Mouse (Mus musculus) MEL (cell line): ENCODE results near the gene Eif4e3. TPM values are rescaled to one million over a fixed set of nuclear protein-coding genes. Genes with fewer than 3 reads are reported as not detected.

Experiments used
- DNase-seq: peaks from one replicate; pipeline ENCODE4 v3.0.0; 2011; ENCODE audit warnings: low read depth, low spot score
- H3K27ac ChIP-seq: 2 replicates; pipeline ENCODE4 v1.5.1; 2012; ENCODE audit warnings: low read depth, mild to moderate bottlenecking, control low read depth, low read length, moderate library complexity; ENCODE audit not compliant: control insufficient read depth
- H3K27me3 ChIP-seq, 2 experiments: fragments of 150-350 bp in 1 of 2; sonication (generic) in 1 of 2; 2 replicates each; pipeline ENCODE4 v1.6.1; 2012; ENCODE audit warnings: low read length in 2 of 2, mild to moderate bottlenecking in 2 of 2, improper control_type of control experiment in 1 of 2, moderate library complexity in 1 of 2; ENCODE audit not compliant: insufficient read depth in 2 of 2, control insufficient read depth in 1 of 2
- H3K36me3 ChIP-seq, 2 experiments: 2 replicates each; pipeline ENCODE4 v1.6.1; 2012 to 2014; ENCODE audit warnings: low read length in 2 of 2, improper control_type of control experiment in 1 of 2, inconsistent platforms in 1 of 2, mild to moderate bottlenecking in 1 of 2; ENCODE audit not compliant: insufficient read depth in 2 of 2, control insufficient read depth in 1 of 2
- H3K4me1 ChIP-seq, 2 experiments: fragments of 150-350 bp in 1 of 2; sonication (generic) in 1 of 2; 2 replicates each; pipeline ENCODE4 v1.6.1; 2012; ENCODE audit warnings: low read length in 2 of 2, improper control_type of control experiment in 1 of 2, mild to moderate bottlenecking in 1 of 2; ENCODE audit not compliant: insufficient read depth in 2 of 2, control insufficient read depth in 1 of 2
- H3K4me3 ChIP-seq, 2 experiments: fragments of 150-350 bp in 1 of 2; sonication (generic) in 1 of 2; 2 replicates each; pipeline ENCODE4 v1.5.1; 2012; ENCODE audit warnings: low read depth in 2 of 2, low read length in 2 of 2, mild to moderate bottlenecking in 2 of 2, moderate library complexity in 2 of 2, control low read depth in 1 of 2, improper control_type of control experiment in 1 of 2; ENCODE audit not compliant: control insufficient read depth in 1 of 2, insufficient read depth in 1 of 2
- H3K79me2 ChIP-seq: 2 replicates; pipeline ENCODE4 v1.6.1; 2012; ENCODE audit warnings: mild to moderate bottlenecking, low read length, moderate library complexity; ENCODE audit not compliant: control insufficient read depth, poor library complexity, insufficient read depth
- H3K9ac ChIP-seq: 2 replicates; pipeline ENCODE4 v1.6.1; 2012; ENCODE audit warnings: low read depth, mild to moderate bottlenecking, control low read depth, low read length, moderate library complexity; ENCODE audit not compliant: control insufficient read depth, poor library complexity, severe bottlenecking
- H3K9me3 ChIP-seq: fragments of 150-350 bp; sonication (generic); replicated peaks from 2 replicates; pipeline ENCODE4 v1.6.1; 2012; ENCODE audit warnings: mild to moderate bottlenecking, low read length, improper control_type of control experiment, moderate library complexity; ENCODE audit not compliant: insufficient read depth
- BHLHE40 ChIP-seq: IDR thresholded peaks from 2 replicates; pipeline ENCODE4 v1.6.1; 2012; ENCODE audit warnings: low read depth, mild to moderate bottlenecking, inconsistent platforms, low read length, improper control_type of control experiment, borderline replicate concordance
- CHD2 ChIP-seq: IDR thresholded peaks from 2 replicates; pipeline ENCODE4 v1.6.1; 2011; ENCODE audit warnings: low read length, improper control_type of control experiment
- CTCF ChIP-seq, 3 experiments: IDR thresholded peaks in 2 of 3; conservative IDR thresholded peaks in 1 of 3; 2 replicates each; pipeline ENCODE4 v1.5.1; 2011 to 2012; ENCODE audit warnings: low read length in 3 of 3, low read depth in 2 of 3, mild to moderate bottlenecking in 2 of 3, improper control_type of control experiment in 1 of 3, inconsistent platforms in 1 of 3, mixed read lengths in 1 of 3, moderate library complexity in 1 of 3; ENCODE audit not compliant: control insufficient read depth in 1 of 3, insufficient read depth in 1 of 3, poor library complexity in 1 of 3, severe bottlenecking in 1 of 3
- ETS1 ChIP-seq: IDR thresholded peaks from 2 replicates; pipeline ENCODE4 v1.6.1; 2012; ENCODE audit warnings: low read depth, mild to moderate bottlenecking, inconsistent platforms, low read length, improper control_type of control experiment, moderate library complexity
- HCFC1 ChIP-seq: IDR thresholded peaks from 2 replicates; pipeline ENCODE4 v1.6.1; 2012; ENCODE audit warnings: low read depth, mild to moderate bottlenecking, inconsistent platforms, low read length, improper control_type of control experiment, moderate library complexity
- MAFK ChIP-seq: IDR thresholded peaks from 2 replicates; pipeline ENCODE4 v1.6.1; 2011; ENCODE audit warnings: low read depth, mild to moderate bottlenecking, low read length, improper control_type of control experiment, borderline replicate concordance
- MAZ ChIP-seq: IDR thresholded peaks from 2 replicates; pipeline ENCODE4 v1.6.1; 2012; ENCODE audit warnings: low read depth, mild to moderate bottlenecking, inconsistent platforms, low read length, improper control_type of control experiment
- MXI1 ChIP-seq: IDR thresholded peaks from 2 replicates; pipeline ENCODE4 v1.6.1; 2011; ENCODE audit warnings: mild to moderate bottlenecking, low read depth, low read length, improper control_type of control experiment
- NELFE ChIP-seq: IDR thresholded peaks from 2 replicates; pipeline ENCODE4 v1.6.1; 2011; ENCODE audit warnings: low read depth, low read length, improper control_type of control experiment
- NRF1 ChIP-seq: IDR thresholded peaks from 2 replicates; pipeline ENCODE4 v1.6.1; 2014; ENCODE audit warnings: low read depth, mild to moderate bottlenecking, inconsistent platforms, low read length, improper control_type of control experiment, moderate library complexity; ENCODE audit not compliant: poor library complexity, insufficient read depth, severe bottlenecking
- RCOR1 ChIP-seq: IDR thresholded peaks from 2 replicates; pipeline ENCODE4 v1.6.1; 2012; ENCODE audit warnings: low read depth, mild to moderate bottlenecking, inconsistent platforms, low read length, improper control_type of control experiment
- SMC3 ChIP-seq: IDR thresholded peaks from 2 replicates; pipeline ENCODE4 v1.6.1; 2011; ENCODE audit warnings: low read depth, low read length, improper control_type of control experiment
- TAL1 ChIP-seq: IDR thresholded peaks from 2 replicates; pipeline ENCODE4 v1.6.1; 2012; ENCODE audit warnings: mild to moderate bottlenecking, inconsistent platforms, low read length, moderate library complexity, mixed read lengths
- TCF12 ChIP-seq: IDR thresholded peaks from 2 replicates; pipeline ENCODE4 v1.6.1; 2014; ENCODE audit warnings: low read depth, mild to moderate bottlenecking, inconsistent platforms, low read length, improper control_type of control experiment, moderate library complexity
- USF1 ChIP-seq: IDR thresholded peaks from 2 replicates; pipeline ENCODE4 v1.6.1; 2014; ENCODE audit warnings: low read depth, mild to moderate bottlenecking, inconsistent platforms, low read length, improper control_type of control experiment, moderate library complexity
- USF2 ChIP-seq, 2 experiments: IDR thresholded peaks; 2 replicates each; pipeline ENCODE4 v1.6.1; 2011 to 2012; ENCODE audit warnings: improper control_type of control experiment in 2 of 2, low read length in 2 of 2, borderline replicate concordance in 1 of 2, inconsistent platforms in 1 of 2, low read depth in 1 of 2, mild to moderate bottlenecking in 1 of 2; ENCODE audit not compliant: insufficient read depth in 1 of 2
- ZKSCAN1 ChIP-seq: IDR thresholded peaks from 2 replicates; pipeline ENCODE4 v1.6.1; 2012; ENCODE audit warnings: low read depth, mild to moderate bottlenecking, inconsistent platforms, low read length, improper control_type of control experiment, moderate library complexity
- ZMIZ1 ChIP-seq: IDR thresholded peaks from 2 replicates; pipeline ENCODE4 v1.6.1; 2012; ENCODE audit warnings: low read depth, mild to moderate bottlenecking, inconsistent platforms, low read length, improper control_type of control experiment, moderate library complexity
- ZNF384 ChIP-seq: IDR thresholded peaks from 2 replicates; pipeline ENCODE4 v1.6.1; 2012; ENCODE audit warnings: low read depth, mild to moderate bottlenecking, inconsistent platforms, low read length, improper control_type of control experiment
- polyA plus RNA-seq, 2 experiments: library from polyadenylated mRNA; stranded (reverse) in 1 of 2; unstranded in 1 of 2; fragments of >175 nt in 1 of 2; fragments of >200 nt in 1 of 2; gene quantifications; 2 replicates each; pipeline versions ENCODE4 v1.2.1 to v1.2.4; 2012; ENCODE audit warnings: low replicate concordance in 2 of 2, low read depth in 1 of 2; ENCODE audit not compliant: insufficient read length in 2 of 2, insufficient read depth in 1 of 2, missing spikeins in 1 of 2
- total RNA-seq: library from RNA; depleted of rRNA; stranded (reverse); fragments of 300-350 nt; gene quantifications from 2 replicates; pipeline ENCODE4 v1.2.3, GENCODE M21; 2012

Eif4e3 gene
- total and polyA plus RNA-seq, 3 experiments: not detected

- Histone ChIP-seq H3K4me1 (no peaks in the 10 kb centered on the region), H3K79me2 (no peaks in the 10 kb centered on the region), H3K27ac (no peak overlapping the region), H3K9me3 (no peaks in the 10 kb centered on the region), H3K9ac (no peak overlapping the region), H3K4me3 (no peak overlapping the region), H3K27me3 (no peaks in the 10 kb centered on the region; a peak in 1 of 4 replicates), H3K36me3 (no peaks in the 10 kb centered on the region)
- DNase-seq: no peak
- no peak for TF ChIP-seq TAL1
- TF ChIP-seq NELFE: no peak
Measured at GRCm38 (mm10) chr6:99656088-99656487, 10.5 kb downstream of the Eif4e3 start.

DNA sequence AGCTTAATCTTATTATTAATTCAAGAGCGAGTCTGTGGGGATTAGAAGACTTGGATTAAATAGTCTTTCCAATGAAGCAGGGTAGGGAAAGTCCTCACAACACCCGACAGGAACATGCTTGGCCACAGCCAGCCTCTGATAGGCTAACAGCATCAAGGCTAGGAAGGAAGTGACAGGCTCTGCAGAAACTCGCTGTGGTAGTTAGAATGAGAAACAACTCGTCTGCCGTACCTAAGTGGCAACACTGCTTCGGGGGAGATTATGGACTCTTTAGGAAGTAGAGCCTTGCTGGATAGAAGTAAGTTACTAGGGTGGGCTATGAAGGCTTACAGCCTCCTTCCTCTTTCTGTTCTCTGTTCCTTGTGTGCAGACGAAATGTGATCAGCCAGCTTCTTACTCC, 11.1 kb downstream of the Eif4e3 start:
- DNase-seq: no peak
- Histone ChIP-seq H3K9ac (no peak overlapping the region), H3K79me2 (no peaks in the 10 kb centered on the region), H3K36me3 (no peaks in the 10 kb centered on the region), H3K9me3 (no peaks in the 10 kb centered on the region), H3K27ac (no peak overlapping the region), H3K4me1 (no peaks in the 10 kb centered on the region), H3K27me3 (no peaks in the 10 kb centered on the region; a peak in 1 of 4 replicates), H3K4me3 (no peak overlapping the region)
- TF ChIP-seq NRF1 (no peak), ZMIZ1 (no peak), CTCF (IDR thresholded peaks at IDR 0.05 in 2 of 3, conservative IDR thresholded peaks at IDR 0.05 in 1 of 3; ENCODE audit: control insufficient read depth in 1 of 3, insufficient read depth in 1 of 3, low read depth in 2 of 3, low read length in 3 of 3, poor library complexity in 1 of 3, severe bottlenecking in 1 of 3) (no peak), HCFC1 (no peak), NELFE (no peak), MAZ (no peak), ZKSCAN1 (no peak), ZNF384 (no peak), BHLHE40 (no peak), USF1 (no peak), MAFK (no peak), CHD2 (no peak), MXI1 (no peak), SMC3 (no peak), TCF12 (no peak), RCOR1 (no peak), USF2 (IDR thresholded peaks at IDR 0.05; ENCODE audit: borderline replicate concordance in 1 of 2, insufficient read depth in 1 of 2, low read depth in 1 of 2, low read length in 2 of 2) (no peak), ETS1 (no peak)
